Mouse (Mus musculus) fat pad, adult 2 months (tissue): ENCODE results near the gene Epop.

ENCODE experiments used
- DNase-seq: peaks from one replicate; pipeline ENCODE4 v3.0.0-alpha.2; 2011; ENCODE audit warnings: low read depth, low spot score; ENCODE audit errors: extremely low read depth

The Epop gene

GRCm38 (mm10) chr11:97631046-97631445 lies 1.5 kb upstream of the Epop start:
- DNase-seq, result no peak

- DNase-seq, result no peak
Observed at GRCm38 (mm10) chr11:97628568-97629518, 659 bp downstream of the Epop start.

- no peak for DNase-seq
Observed at GRCm38 (mm10) chr11:97628303-97628567, 1.3 kb downstream of the Epop start.

DNA sequence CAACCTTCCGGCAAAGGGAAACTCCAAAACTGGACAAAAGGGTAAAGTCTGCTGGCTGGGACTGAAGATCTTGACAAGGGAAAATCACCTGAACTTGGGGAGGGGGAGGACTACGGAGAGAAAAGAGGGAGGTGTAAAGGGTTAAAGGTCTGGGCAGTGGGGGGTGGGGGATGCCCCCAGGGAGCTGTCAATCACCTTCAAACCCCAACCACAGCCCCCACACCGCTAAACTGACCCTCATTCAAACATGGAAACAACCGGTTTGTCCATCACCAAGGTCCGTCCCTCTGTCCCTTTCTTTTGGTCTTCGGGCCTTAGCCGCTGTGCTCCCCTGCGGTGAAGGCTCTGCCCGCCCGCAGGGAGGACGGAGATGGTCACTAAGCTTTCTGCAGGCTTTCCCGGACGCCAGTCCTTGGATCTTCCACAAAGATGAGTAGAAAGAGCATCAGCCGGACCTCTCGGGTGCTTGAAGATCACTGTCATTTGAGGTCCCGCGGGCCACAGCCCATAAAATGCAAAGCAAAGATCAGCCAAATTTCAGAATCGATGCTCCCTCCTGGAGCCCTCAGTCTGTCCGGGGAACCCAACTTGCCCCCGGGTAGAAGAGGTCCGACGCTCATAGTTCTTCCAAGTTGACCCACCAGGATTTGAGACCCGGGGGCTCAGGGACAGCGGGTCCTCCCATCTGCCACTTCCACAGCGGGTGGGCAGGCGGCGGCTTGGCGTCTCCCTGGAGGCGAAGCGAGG lies 1.8 kb downstream of the Epop start:
- DNase-seq, result no peak

DNA sequence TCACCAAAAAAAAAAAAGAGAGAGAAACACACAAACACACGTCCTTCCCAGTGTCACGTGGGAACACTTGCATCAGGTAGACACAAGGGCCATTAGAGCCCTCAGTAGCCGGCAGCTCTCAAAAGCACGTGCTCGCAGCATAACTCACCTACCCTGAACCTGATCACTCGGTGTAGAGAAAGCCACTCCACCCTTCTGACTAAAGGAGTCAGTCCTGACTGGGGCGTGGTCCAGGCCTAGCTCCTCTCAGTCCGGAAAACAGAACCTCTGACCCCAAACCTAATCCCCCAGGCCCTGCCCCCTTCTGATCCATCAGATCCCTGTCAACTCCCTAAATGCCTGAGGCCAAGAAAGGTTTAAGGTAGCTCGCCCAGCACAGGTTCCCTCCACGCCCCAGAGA lies 2.7 kb downstream of the Epop start:
- DNase-seq, result no peak

GRCm38 (mm10) chr11:97626431-97626830 lies 3.1 kb downstream of the Epop start:
- DNase-seq, result no peak

- no peak for DNase-seq
Observed at GRCm38 (mm10) chr11:97625551-97625950, 4.0 kb downstream of the Epop start.

- no peak for DNase-seq
Observed at GRCm38 (mm10) chr11:97623166-97623565, 6.3 kb downstream of the Epop start.

GRCm38 (mm10) chr11:97622440-97622839 lies 7.1 kb downstream of the Epop start:
- DNase-seq, result no peak

DNA sequence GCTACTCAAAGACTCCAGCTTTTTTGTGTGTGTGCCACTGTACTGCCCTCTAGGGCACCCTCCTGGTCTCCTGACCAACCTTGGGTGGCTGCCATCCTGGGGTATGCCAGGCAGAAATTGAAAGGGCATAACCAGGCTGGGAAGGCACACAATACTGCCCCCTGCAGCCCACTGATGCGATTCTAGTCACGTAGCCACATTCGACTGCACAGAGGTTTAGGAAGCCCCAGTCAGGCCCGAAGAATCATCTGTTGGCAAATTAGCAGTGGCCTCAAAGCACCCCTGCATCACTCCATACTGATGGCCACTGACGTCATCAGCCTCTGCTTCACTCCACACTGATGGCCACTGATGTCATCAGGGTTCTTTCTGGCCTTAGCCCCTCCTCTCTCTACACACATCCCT lies 10.1 kb downstream of the Epop start:
- no peak for DNase-seq

DNA sequence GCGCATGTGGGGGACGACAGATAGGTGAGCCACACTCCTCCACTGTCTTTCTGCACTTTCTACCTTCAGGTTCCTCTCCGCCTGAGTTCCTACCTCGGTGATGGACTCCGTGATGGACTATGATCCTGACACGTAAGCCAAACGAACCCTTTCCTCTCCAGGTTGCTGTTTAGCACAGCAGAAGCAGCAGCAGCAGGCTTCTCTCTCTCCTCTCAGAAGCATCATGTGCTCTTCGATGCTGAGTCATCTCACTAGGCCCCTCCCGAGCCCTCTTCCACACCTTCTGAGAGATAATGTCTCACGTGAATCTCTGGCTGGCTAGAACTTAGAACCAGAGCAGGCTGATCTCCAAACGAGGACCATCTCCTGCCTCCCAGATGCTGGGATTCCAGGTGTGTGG lies 11.1 kb downstream of the Epop start:
- no peak for DNase-seq

DNA sequence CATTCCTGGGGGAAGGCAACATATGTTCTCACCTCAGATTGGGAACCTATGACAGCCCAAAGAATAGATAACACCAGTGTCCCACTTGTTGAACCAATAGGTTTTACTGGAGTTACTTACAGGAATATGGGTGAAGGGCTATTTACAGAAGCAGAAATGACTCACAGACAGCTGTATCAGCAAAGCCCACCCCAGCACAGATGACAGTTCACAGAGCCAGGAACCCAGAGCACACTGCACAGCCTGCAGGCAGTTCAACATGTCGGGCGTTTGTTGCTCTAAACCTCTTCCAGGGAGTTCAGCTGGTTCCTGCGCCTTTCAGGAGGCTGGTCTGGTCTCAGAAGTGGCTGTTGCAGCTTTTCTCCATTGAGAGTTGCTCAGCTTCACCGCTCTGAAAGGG lies 14.2 kb downstream of the Epop start:
- DNase-seq, result no peak

- no peak for DNase-seq
Observed at GRCm38 (mm10) chr11:97611076-97611475, 18.4 kb downstream of the Epop start.

- no peak for DNase-seq
Observed at GRCm38 (mm10) chr11:97609743-97610142, 19.8 kb downstream of the Epop start.

- DNase-seq, result no peak
Observed at GRCm38 (mm10) chr11:97608933-97609332, 20.6 kb downstream of the Epop start.

DNA sequence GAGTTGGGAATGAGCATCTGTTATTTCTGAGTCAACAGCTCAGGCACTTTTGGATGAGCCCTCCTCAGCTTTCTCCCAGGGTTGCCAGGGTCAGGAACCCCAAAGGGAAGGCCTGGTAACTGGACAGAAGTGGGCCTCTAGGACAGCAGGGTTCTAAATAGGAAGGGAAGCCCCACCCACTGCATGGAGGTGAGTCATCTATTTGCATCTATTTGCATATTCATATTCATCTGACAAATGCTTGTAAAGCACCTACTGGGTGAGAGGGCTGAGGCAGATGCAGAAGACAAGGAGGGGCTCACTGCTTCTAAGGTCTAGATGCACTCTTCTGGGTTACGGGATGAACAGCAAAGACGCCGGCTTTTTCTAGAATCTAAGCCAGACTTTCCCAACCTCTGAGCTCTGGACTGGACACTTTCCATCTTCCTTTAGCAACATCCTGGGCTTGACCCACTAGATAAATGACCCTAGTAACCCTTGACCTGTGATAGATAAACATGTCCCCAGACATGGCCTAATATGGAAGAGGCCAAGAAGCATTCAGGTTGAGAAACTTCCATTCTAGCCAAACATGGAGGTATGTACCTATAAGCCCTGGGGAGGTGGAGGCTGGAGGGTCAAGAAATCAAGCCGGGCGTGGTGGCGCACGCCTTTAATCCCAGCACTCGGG lies 22.3 kb downstream of the Epop start:
- no peak for DNase-seq

DNA sequence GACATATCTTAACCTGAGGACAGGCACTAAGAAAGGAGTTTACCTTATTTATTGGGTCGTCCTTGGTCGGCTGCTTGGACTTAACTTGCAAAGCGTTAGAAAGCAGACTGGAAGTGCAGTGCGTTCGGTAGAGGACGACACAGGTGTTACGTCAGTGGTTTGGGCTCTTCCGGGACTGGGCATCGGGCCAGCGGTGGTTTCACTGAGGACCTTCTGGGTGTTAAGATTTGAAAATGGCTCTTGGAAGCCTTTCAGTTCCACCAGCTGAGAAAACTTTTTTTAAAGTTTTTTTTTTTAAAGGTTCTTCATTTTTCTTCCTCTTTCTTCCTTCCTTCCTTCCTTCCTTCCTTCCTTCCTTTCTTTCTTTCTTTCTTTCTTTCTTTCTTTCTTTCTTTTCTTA lies 25.6 kb downstream of the Epop start:
- DNase-seq, result no peak

DNA sequence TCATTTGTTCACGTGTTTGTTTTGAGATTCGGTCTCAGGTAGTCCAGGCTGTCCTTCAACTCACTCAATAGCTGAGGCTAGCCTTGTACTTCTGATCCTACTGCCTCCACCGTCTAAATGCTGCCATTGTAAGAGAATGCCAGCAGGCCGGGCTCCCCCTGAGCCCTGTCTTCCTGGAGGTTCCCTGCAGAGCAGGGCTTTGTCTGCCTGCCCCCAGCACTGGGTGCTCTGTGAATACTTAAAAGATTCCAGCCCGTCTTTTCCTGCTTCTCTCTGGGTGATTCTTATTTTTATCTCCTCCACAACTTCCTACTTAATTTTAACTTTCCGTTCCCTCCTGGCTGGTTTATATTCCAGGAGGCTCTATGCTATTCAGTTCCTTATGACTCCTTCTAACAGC lies 27.3 kb downstream of the Epop start:
- no peak for DNase-seq

DNA sequence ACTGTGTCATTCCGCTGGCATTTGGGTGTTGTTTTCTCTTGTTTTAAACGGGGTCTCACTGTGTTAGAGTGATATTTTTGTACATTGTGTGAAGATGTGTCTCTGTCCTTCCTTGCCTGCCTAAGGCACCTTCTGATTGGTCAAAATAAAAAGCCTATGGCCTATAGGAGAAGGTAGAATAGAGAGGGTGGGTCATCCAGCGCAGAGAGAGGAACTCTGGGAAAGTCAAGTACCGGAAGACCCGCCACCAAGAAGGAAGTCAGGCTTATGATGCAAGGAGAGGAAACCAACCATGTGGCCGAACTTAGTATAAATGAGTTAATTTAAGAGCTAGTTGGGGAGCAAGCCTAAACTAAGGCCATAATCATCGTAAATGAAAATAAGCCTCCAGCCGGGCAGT lies 30.4 kb downstream of the Epop start:
- DNase-seq, result no peak

DNA sequence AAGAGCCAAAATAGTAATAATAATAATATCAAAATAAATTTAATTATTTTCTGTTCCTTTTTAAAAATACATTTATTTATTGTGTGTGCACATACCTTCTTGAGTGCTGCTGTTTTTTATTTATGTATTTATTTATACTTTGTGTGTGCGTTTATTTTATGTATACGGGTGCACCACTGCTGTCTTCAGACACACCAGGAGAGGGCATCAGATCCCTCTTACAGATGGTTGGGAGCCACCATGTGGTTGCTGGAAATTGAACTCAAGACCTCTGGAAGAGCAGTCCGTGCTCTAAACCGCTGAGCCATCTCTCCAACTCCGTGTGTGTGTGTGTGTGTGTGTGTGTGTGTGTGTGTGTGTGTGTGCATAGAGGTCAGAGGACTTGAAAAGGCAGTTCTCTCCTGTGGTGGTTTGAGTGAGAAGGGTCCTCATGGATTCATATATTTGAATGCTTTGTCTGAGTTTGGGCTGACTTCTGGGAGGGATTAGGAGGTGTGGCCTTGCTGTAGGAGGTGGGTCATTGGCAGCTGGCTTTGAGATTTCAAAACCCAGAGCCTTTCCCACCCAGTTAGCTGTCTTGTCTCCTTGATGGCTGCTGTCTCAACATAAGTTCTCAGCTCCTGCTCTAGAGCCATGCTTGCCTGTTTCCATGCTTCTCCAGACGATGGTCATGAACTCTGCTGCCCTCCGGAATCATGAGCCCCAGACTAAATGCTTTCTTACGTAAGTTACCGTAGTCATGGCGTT lies 31.4 kb downstream of the Epop start:
- DNase-seq, result no peak

GRCm38 (mm10) chr11:97594136-97594535 lies 35.4 kb downstream of the Epop start:
- DNase-seq, result no peak
